Mouse (Mus musculus): ENCODE data around the gene Cox10. TPM values are rescaled to one million over a fixed set of nuclear protein-coding genes. Genes with fewer than 3 reads are reported as not detected.
"Not testable (repeated sequence)": the region's sequence is repeated elsewhere in the genome, so short reads cannot be mapped to it uniquely, and the experiment has no call there.

Cox10 gene
- polyA plus RNA-seq (2016; fragmentation: Nextera tagmentation; extraction: Ambion mirVana): 27.7 and 28.8 TPM in 2 replicates

DNA sequence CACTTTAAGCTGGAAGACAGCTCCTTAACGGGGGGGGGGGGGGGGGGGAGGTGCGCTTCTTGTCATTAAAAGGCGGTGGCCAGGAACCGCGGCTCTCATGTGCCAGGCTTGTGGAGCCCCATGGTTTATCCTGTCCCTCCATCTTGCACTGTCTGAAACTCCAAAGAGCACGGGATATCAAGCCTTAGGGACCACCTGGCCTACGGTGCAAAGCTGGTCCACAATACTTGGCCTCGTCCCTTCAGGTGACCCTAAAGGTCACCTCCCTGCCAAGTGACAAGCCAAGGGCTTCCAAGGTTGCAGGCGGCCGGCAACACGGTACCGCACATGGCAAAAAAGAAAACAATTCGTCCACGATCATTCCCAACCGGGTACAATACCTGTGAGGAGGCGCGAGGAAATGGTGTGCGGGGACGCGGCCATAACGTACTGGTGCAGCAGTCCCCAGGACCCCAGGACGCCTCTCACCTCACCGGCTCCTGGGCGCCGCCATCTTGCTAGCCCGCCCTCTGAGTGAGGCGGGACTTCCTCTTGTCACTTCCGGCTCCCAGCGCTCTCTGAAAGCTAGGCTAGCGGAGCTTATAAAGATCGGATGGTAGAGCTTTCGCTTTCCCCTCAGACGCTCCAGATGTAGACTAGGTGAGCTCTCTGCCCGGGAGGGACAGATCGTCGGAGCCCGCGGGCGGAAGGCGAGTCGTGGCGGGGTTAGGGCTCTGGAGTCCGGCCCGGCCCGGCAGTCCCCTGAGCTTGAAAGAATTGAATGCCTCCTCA, at the start of gene Cox10:
Gene Cox10 (minus strand): TSS at position 513 of the 771 bp plus-strand sequence.
- peak; percentile 86 for DNase-seq (ENCODE audit: low spot score)
- Histone ChIP-seq H3K4me3 (peak within 1 kb of the TSS; percentile 86), H3K27me3 (ENCODE audit: insufficient read depth, poor library complexity, severe bottlenecking) (no peaks in the 10 kb centered on the region), H3K36me3 (peaks cover 23% of the 10 kb centered on the region), H3K9me3 (no peaks in the 10 kb centered on the region), H3K27ac (peak within 1 kb of the TSS; percentile 95), H3K4me1 (replicated peaks) (peaks cover 20% of the 10 kb centered on the region)
- WGBS: under 1% methylated on average over 45 of the region's 45 CpGs

DNA sequence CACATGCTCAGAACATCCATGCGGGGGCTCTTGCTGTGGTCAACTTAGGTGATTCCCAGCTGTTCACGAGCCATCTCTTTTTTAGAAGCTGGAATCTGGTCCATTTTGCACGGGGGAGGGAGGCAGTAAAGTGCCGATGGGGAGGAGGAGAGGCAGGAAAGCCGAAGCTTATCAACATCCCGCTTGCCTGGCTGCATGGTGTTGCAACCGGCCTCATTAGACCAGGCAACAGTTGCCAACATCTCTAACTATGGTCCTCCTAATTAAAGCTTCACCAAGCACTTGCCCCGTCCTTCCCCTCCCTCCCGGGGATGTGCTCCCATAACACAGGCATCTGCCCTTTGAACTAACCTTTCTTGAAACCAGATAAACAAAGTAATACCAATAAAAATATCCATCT, 48.7 kb upstream of the Cox10 start:
- Histone ChIP-seq H3K27me3 (ENCODE audit: insufficient read depth, poor library complexity, severe bottlenecking) (no peaks in the 10 kb centered on the region), H3K4me3 (no peak overlapping the region), H3K27ac (no peak overlapping the region), H3K4me1 (replicated peaks) (no peaks in the 10 kb centered on the region), H3K9me3 (no peaks in the 10 kb centered on the region), H3K36me3 (no peaks in the 10 kb centered on the region)
- no peak for DNase-seq (ENCODE audit: low spot score)
- 85% methylated on average over 9 of the region's 9 CpGs for WGBS

DNA sequence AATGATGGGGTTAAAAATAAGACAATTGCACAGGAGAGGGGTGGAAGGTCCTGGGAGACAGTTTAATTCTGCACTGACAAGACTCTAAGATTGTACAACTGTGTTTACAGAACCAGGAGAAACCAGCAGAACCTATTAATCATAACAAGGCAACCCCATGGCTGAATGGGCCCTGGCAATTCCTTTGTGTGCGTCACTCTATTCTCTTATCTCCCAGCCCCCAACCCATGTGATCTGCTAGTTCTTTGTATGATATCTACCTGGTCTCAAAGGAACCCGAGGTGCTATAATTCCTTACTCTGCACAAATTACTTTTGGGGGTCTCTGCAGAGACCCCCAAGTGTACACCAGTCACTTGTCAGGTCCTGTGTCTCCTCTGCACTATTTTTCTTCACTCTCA, 46.2 kb upstream of the Cox10 start:
- Histone ChIP-seq H3K9me3 (no peaks in the 10 kb centered on the region), H3K27ac (no peak overlapping the region), H3K4me3 (no peak overlapping the region), H3K27me3 (ENCODE audit: insufficient read depth, poor library complexity, severe bottlenecking) (no peaks in the 10 kb centered on the region), H3K4me1 (replicated peaks) (no peaks in the 10 kb centered on the region), H3K36me3 (no peaks in the 10 kb centered on the region)
- no peak for DNase-seq (ENCODE audit: low spot score)
- 66% methylated on average over 2 of the region's 2 CpGs for WGBS

DNA sequence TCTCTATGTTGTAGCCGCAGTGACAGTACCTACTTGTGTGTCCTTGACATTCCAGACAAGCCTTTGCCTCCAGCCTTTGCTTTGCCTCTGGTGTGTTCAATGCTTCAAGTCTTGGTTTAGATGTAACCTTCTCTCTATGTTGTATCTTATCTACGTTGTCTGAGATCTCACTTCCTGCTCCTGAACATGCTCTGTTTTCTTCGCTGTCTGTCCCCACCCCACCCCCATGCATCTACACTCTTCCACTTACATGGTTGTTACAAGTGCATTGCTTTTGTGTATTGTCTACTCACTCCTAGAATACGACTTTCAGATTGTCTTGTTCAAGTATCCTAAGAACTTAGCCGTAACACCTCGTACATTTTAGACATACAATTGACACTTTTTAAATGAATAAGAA, 43.9 kb upstream of the Cox10 start:
- not testable (repeated sequence) for H3K4me3 ChIP-seq; H3K27ac ChIP-seq; H3K9me3 ChIP-seq; DNase-seq (ENCODE audit: low spot score); H3K36me3 ChIP-seq; H3K27me3 ChIP-seq (ENCODE audit: insufficient read depth, poor library complexity, severe bottlenecking); H3K4me1 ChIP-seq (replicated peaks)
- 88% methylated on average over 6 of the region's 6 CpGs for whole genome bisulfite sequencing

DNA sequence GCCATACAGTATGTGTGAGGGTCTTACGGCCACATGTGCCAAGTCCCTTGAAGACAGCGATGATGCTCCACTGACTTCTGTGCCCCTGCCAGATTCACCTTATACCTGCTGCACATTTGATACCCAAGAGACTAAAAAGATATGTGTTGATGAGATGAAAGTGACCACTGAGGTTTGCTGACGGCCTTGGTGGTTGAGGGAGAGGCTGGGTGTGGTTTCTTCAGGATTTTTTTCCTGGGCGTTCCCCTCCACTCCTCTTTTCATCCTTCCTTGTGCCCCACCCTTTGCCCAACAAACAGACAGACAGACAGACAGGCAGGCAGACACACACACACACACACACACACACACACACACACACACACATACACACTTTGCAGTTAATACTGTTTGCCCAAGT, 37.4 kb upstream of the Cox10 start:
- H3K36me3 ChIP-seq: no peaks in the 10 kb centered on the region
- H3K9me3 ChIP-seq: no peaks in the 10 kb centered on the region
- H3K27me3 ChIP-seq (ENCODE audit: insufficient read depth, poor library complexity, severe bottlenecking): no peaks in the 10 kb centered on the region
- H3K4me1 ChIP-seq (replicated peaks): no peaks in the 10 kb centered on the region
- H3K4me3 ChIP-seq: no peak overlapping the region
- H3K27ac ChIP-seq: no peak overlapping the region
- no peak for DNase-seq (ENCODE audit: low spot score)
- 89% methylated on average over 4 of the region's 4 CpGs for WGBS

DNA sequence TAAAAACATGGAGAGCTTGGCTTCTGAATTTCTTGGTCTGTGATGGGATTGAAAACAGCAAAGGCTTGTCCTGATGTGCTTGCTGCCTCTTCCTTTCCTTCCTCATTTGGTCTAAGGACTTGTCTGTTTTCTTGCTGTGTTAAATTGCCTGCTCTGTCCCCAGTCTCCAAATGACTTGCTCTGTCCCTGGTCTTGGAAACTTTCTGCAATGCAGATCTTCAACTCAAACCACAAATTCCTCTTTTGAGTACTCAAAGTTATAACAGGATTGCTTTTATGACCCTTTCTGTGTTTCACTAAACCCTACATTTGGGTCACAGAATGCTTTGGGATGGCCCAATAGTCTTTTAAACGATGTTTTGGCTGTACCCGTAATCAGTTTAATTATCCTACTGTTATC, 36.6 kb upstream of the Cox10 start:
- Histone ChIP-seq H3K4me1 (replicated peaks) (no peaks in the 10 kb centered on the region), H3K27ac (no peak overlapping the region), H3K9me3 (no peaks in the 10 kb centered on the region), H3K4me3 (no peak overlapping the region), H3K27me3 (ENCODE audit: insufficient read depth, poor library complexity, severe bottlenecking) (no peaks in the 10 kb centered on the region), H3K36me3 (no peaks in the 10 kb centered on the region)
- WGBS: 94% methylated on average over 2 of the region's 2 CpGs
- no peak for DNase-seq (ENCODE audit: low spot score)

DNA sequence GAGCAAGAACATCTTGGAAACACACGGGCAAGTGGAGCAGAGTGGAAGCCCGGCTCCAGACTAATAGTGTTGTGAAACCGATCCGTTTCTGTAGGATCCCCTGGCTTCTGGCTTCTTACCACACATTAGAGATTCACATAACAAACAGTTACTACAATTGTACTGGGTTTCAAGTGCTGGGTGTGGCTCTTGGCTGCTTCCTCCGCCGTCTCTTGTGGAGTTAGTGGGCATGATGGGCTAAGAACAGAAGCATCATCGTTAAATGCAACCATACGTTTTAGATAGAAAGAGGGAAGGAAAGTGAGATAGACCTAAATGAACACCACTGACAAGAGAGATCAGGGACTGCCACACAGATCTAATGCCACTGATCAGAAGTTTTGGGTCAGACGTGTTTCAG, 35.8 kb upstream of the Cox10 start:
- Histone ChIP-seq H3K9me3 (no peaks in the 10 kb centered on the region), H3K4me3 (no peak overlapping the region), H3K27ac (no peak overlapping the region), H3K27me3 (ENCODE audit: insufficient read depth, poor library complexity, severe bottlenecking) (no peaks in the 10 kb centered on the region), H3K4me1 (replicated peaks) (no peaks in the 10 kb centered on the region), H3K36me3 (no peaks in the 10 kb centered on the region)
- DNase-seq (ENCODE audit: low spot score): no peak
- 89% methylated on average over 9 of the region's 9 CpGs for WGBS

DNA sequence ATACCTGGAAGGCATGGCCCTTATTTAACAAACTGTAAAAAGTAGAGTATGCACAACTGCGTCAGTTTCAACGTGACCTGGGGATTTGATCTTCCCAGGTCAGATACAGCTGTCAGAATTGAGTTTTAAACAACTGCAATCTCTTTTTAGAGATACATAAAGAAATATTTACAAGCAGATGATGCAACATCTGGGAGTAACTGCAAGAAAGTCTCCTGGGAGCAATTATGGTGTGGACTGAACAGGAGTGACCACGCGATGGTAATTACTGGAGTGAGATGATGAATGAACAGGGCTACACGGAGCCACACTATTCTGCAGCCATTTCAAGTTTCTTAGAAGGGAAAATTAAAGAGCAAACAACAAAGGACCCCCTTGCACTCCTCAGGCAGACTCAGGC, 20.8 kb upstream of the Cox10 start:
- DNase-seq (ENCODE audit: low spot score): no peak
- no peak overlapping the region for H3K27ac ChIP-seq
- 90% methylated on average over 5 of the region's 5 CpGs for WGBS

DNA sequence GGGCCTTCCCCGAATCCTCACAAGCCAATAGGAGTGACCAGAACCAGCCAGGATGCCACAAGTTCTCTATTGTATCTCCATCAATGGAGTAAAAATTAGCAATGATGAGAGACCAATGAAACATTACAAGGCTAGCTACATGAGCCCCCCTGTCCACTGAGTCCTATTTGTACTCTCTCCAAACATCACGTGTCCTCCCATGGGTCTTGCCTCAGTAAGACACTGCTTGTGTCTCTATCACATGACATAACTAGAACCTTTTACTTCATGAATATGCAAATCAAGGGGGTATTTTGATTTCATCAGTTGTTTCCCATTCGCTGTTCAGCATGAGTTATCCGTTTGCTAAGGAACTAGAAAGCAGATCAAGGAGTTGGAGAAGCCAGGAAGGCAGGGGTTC, 13.8 kb upstream of the Cox10 start:
- Histone ChIP-seq H3K4me3 (no peak overlapping the region), H3K4me1 (replicated peaks) (peaks cover 5% of the 10 kb centered on the region; the same call in 1 of the 2 replicates), H3K36me3 (no peaks in the 10 kb centered on the region), H3K27ac (no peak overlapping the region), H3K27me3 (ENCODE audit: insufficient read depth, poor library complexity, severe bottlenecking) (no peaks in the 10 kb centered on the region), H3K9me3 (no peaks in the 10 kb centered on the region)
- DNase-seq (ENCODE audit: low spot score): no peak
- WGBS: 92% methylated on average over 4 of the region's 4 CpGs

More for the DNA sequence above, 20.8 kb upstream of the Cox10 start:
- Histone ChIP-seq H3K27me3 (ENCODE audit: insufficient read depth, poor library complexity, severe bottlenecking) (no peaks in the 10 kb centered on the region), H3K36me3 (no peaks in the 10 kb centered on the region), H3K9me3 (no peaks in the 10 kb centered on the region), H3K4me3 (no peak overlapping the region), H3K4me1 (replicated peaks) (no peaks in the 10 kb centered on the region)

DNA sequence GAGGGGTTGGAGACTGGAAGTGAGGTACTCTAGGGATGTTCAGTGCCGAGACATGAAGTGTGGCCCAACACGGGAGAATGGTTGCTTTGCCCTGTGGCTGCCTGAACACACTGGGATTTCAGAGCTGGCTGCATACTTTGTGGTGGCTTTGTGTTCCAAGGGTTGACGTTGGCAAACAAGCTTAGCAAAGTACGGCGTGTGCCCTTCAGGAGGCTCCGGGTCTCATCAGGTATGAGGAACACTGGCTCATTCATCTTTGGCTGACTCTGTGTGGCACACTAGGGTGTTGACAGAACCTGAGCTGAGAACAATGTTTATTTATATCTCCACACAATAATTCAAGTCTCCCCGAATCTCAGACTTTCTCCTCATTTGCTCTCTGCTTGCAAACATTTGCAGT, 11.9 kb upstream of the Cox10 start:
- Histone ChIP-seq H3K4me1 (replicated peaks) (peaks cover 5% of the 10 kb centered on the region; the same call in 1 of the 2 replicates), H3K4me3 (no peak overlapping the region), H3K27me3 (ENCODE audit: insufficient read depth, poor library complexity, severe bottlenecking) (no peaks in the 10 kb centered on the region), H3K9me3 (no peaks in the 10 kb centered on the region), H3K27ac (no peak overlapping the region), H3K36me3 (no peaks in the 10 kb centered on the region)
- DNase-seq (ENCODE audit: low spot score): no peak
- WGBS: 84% methylated on average over 7 of the region's 7 CpGs

DNA sequence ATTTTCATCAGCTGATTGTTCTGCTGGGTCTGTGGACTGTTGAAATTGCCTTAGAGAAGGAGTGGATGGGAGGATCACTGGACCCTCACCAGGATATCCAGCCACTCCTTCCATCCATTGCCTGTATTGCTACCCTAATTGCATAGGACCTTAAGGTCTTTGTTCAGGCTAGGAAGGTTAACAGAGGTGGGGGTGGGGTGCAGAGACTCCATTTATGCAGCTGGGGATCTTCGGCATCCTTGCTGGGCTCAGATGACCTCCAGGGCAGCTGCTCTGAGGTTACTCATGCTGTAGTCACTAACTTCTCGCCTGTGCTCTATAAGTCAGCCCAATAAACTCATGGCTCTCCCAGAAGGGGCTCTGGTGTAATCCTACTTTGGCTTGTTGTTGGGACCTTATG, 10.4 kb upstream of the Cox10 start:
- Histone ChIP-seq H3K9me3 (no peaks in the 10 kb centered on the region), H3K36me3 (no peaks in the 10 kb centered on the region), H3K27ac (no peak overlapping the region), H3K4me3 (no peak overlapping the region), H3K4me1 (replicated peaks) (peaks cover 5% of the 10 kb centered on the region; the same call in 1 of the 2 replicates), H3K27me3 (ENCODE audit: insufficient read depth, poor library complexity, severe bottlenecking) (no peaks in the 10 kb centered on the region)
- no peak for DNase-seq (ENCODE audit: low spot score)
- WGBS: 27% methylated on average over 2 of the region's 2 CpGs

DNA sequence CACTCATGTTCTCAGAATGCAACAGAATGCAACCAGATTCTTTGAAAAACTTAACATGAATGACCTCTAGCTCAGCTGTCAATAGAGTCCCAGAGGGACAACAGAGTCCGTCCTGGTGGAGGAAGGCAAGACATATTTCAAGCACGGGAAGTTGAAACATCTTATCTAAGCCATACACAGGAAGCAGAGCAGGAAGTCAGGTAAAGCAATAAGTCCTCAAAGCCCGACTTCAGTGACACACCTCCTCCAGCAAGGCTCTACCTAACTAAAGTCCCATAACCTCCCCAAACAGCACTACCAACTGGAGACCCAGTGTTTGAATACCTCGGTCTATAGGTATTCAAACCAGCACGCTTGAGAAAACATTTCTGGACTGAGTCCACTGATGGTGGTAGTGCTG, 6.6 kb upstream of the Cox10 start:
- WGBS: 85% methylated on average over 5 of the region's 5 CpGs
- H3K4me3 ChIP-seq: no peak overlapping the region
- no peak overlapping the region for H3K27ac ChIP-seq
- H3K4me1 ChIP-seq (replicated peaks): peaks cover 5% of the 10 kb centered on the region; the same call in 1 of the 2 replicates
- no peak for DNase-seq (ENCODE audit: low spot score)
- peaks cover 19% of the 10 kb centered on the region for H3K36me3 ChIP-seq
- no peaks in the 10 kb centered on the region for H3K9me3 ChIP-seq
- H3K27me3 ChIP-seq (ENCODE audit: insufficient read depth, poor library complexity, severe bottlenecking): no peaks in the 10 kb centered on the region

DNA sequence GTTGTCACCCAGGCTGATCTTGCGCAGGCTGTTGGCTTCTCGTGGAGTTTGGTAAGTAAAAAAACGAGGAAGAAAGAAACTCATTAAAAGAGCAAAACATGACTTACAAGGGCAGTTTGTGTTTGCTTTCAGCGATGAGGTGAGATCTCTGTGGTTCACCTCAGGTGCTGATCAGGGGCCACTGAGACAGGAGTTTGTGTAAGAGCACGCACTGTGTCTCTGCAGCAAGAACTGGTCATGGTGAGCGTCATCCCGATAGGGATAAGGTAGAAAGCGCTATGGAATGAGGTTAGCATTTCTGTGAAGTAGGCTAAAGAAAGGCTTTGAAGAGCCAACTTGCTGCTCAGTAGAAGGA, 436 bp upstream of the Cox10 start:
- DNase-seq (ENCODE audit: low spot score): no peak
- Histone ChIP-seq H3K36me3 (peaks cover 23% of the 10 kb centered on the region), H3K9me3 (no peaks in the 10 kb centered on the region), H3K27ac (peak overlapping the region; percentile 95), H3K27me3 (ENCODE audit: insufficient read depth, poor library complexity, severe bottlenecking) (no peaks in the 10 kb centered on the region), H3K4me3 (peak overlapping the region; percentile 86), H3K4me1 (replicated peaks) (peaks cover 20% of the 10 kb centered on the region)
- under 1% methylated on average over 8 of the region's 8 CpGs for WGBS

DNA sequence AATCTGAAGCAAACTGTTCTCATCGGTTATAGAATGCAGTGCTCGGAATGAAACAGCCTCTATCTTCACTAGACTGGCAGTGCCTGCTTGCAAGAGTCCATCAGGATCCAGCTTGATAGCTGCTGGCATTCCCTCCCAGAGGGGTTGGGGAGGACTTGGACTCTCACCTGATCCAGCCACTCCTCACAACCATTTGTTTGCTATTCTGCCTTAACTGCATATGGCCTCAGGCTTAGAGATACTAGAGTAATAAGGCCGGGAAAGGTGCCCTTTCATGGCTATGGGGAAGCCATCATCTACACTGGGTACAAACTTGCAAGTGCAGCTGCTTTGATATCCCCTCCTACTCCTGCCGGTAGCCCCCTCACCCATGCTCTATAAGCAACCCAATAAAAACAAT, 3.1 kb downstream of the Cox10 start:
- WGBS: 95% methylated on average over 4 of the region's 4 CpGs
- H3K4me1 ChIP-seq (replicated peaks): peaks cover 20% of the 10 kb centered on the region
- H3K27me3 ChIP-seq (ENCODE audit: insufficient read depth, poor library complexity, severe bottlenecking): no peaks in the 10 kb centered on the region
- H3K36me3 ChIP-seq: peaks cover 8% of the 10 kb centered on the region
- H3K4me3 ChIP-seq: no peak overlapping the region
- H3K27ac ChIP-seq: no peak overlapping the region
- no peak for DNase-seq (ENCODE audit: low spot score)
- H3K9me3 ChIP-seq: no peaks in the 10 kb centered on the region

All from hindbrain, embryonic 10.5 days (tissue).